Mouse (Mus musculus): Measurements from ENCODE around the gene Crybg2. TPM values are rescaled to one million over a fixed set of nuclear protein-coding genes. Genes with fewer than 3 reads are reported as not detected.
A peak's percentile ranks its signal among the peaks of the same experiment; 100 is the strongest.

The Crybg2 gene
- polyA plus RNA-seq, 1 experiment = 19.2 TPM

DNA sequence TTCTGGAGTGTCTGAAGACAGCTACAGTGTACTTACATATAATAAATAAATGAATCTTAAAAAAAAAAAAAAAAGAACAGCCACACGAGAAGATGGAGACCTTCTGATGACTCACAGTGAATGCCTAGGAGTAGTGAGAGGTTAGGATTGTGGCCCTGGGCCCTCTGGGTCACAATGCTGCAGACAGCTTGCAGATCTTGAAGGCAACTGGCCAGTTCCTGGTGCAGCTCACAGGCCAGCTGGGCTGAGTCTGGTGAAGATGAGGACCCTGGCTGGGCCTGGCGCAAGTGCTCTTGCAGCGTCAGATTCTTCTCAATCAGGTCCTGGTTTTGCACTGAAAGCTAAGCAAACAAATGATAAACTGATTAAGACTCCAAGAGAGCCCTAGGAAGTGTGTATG lies 71.5 kb downstream of the Crybg2 start:
- no peak overlapping the region for H3K27ac ChIP-seq (ENCODE audit: insufficient read depth, low read length)
- no peaks in the 10 kb centered on the region for H3K4me1 ChIP-seq (ENCODE audit: control insufficient read depth, insufficient read depth, low read length)
- peaks cover 18% of the 10 kb centered on the region for H3K36me3 ChIP-seq (ENCODE audit: control insufficient read depth, insufficient read depth, low read length, poor library complexity, severe bottlenecking)
- H3K4me3 ChIP-seq (ENCODE audit: low read depth, low read length) = no peak overlapping the region
- H3K27me3 ChIP-seq (ENCODE audit: control insufficient read depth, insufficient read depth, low read length, poor library complexity, severe bottlenecking) = no peaks in the 10 kb centered on the region
- H3K9me3 ChIP-seq (replicated peaks; ENCODE audit: control insufficient read depth, insufficient read depth, low read length, poor library complexity, severe bottlenecking) = no peaks in the 10 kb centered on the region
- TF ChIP-seq CTCF (IDR thresholded peaks at IDR 0.05; ENCODE audit: low read depth, low read length) (no peak), EP300 (IDR thresholded peaks at IDR 0.05; ENCODE audit: insufficient read depth, low read depth, low read length) (no peak), POLR2A (IDR thresholded peaks at IDR 0.05; ENCODE audit: insufficient read depth, low read length) (no peak)
- no peak overlapping the region for H3K9ac ChIP-seq (ENCODE audit: low read depth, poor library complexity, severe bottlenecking)

DNA sequence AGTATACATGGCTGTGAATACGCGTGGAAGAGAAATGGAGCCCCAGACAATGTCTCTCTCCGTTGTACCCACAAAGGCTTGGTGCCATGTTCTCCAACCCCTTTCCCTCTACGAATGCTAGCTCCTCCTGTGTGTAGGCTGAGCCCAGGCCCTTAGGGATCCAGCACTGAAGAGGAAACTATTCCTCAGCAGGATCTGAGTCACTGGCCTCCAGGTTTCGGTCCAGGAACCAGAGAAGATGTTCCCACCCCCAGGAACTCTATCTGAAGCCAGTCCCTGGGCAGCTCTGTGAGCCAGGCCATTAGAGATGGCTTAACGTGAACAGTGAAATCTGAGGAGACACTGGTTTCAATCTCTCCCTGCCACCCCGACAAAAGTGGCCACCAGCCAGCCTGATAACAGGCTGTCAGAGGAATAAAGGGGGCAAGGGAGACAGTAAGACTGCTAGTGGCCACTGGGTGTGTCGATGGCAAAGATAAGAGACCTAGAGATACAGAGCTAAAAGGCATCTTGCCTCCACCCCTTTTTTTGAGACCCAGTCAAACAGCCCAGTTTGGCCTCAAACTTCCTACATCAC lies 72.0 kb downstream of the Crybg2 start:
- Histone ChIP-seq H3K27me3 (ENCODE audit: control insufficient read depth, insufficient read depth, low read length, poor library complexity, severe bottlenecking) (no peaks in the 10 kb centered on the region), H3K4me1 (ENCODE audit: control insufficient read depth, insufficient read depth, low read length) (no peaks in the 10 kb centered on the region), H3K9ac (ENCODE audit: low read depth, poor library complexity, severe bottlenecking) (no peak overlapping the region), H3K4me3 (ENCODE audit: low read depth, low read length) (no peak overlapping the region), H3K36me3 (ENCODE audit: control insufficient read depth, insufficient read depth, low read length, poor library complexity, severe bottlenecking) (peaks cover 18% of the 10 kb centered on the region), H3K27ac (ENCODE audit: insufficient read depth, low read length) (no peak overlapping the region), H3K9me3 (replicated peaks; ENCODE audit: control insufficient read depth, insufficient read depth, low read length, poor library complexity, severe bottlenecking) (no peaks in the 10 kb centered on the region)
- TF ChIP-seq CTCF (IDR thresholded peaks at IDR 0.05; ENCODE audit: low read depth, low read length) = no peak
- no peak for TF ChIP-seq POLR2A (IDR thresholded peaks at IDR 0.05; ENCODE audit: insufficient read depth, low read length)
- TF ChIP-seq EP300 (IDR thresholded peaks at IDR 0.05; ENCODE audit: insufficient read depth, low read depth, low read length) = no peak

DNA sequence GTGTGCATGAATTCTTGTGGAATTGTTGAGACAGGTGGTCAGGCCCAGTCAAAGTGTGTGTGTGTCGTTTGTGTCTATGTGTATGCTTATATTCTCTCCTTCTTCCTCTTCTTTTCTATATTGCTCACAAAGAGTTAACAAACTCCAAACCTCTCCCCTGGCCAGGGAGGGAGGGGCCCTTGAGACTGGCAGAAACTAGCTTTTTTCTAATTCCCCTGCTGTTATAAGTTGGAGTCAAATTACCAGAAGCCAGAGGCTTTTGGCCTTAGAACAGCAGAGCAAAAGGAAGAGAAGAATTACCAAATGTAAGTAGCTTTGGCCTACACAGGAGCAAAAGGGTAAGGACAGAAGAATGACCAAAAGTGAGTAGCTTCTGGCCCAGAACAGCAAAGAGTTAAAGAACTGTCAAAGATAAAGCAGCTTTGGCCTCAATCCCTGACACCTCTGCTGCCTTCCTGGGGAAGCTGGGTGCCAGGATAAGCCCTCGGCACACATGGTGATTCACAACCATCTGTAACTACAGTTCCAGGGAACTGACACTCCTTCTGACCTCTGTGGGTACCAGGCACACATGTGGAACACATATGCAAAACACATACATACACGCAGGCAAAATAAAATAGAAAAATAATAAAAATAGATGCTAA lies 75.8 kb downstream of the Crybg2 start:
- no peak for TF ChIP-seq EP300 (IDR thresholded peaks at IDR 0.05; ENCODE audit: insufficient read depth, low read depth, low read length)
- no peak for TF ChIP-seq POLR2A (IDR thresholded peaks at IDR 0.05; ENCODE audit: insufficient read depth, low read length)
- no peak for TF ChIP-seq CTCF (IDR thresholded peaks at IDR 0.05; ENCODE audit: low read depth, low read length)
- H3K9ac ChIP-seq (ENCODE audit: low read depth, poor library complexity, severe bottlenecking) = no peak overlapping the region
- H3K4me1 ChIP-seq (ENCODE audit: control insufficient read depth, insufficient read depth, low read length) = no peaks in the 10 kb centered on the region
- no peaks in the 10 kb centered on the region for H3K27me3 ChIP-seq (ENCODE audit: control insufficient read depth, insufficient read depth, low read length, poor library complexity, severe bottlenecking)
- no peak overlapping the region for H3K27ac ChIP-seq (ENCODE audit: insufficient read depth, low read length)
- H3K9me3 ChIP-seq (replicated peaks; ENCODE audit: control insufficient read depth, insufficient read depth, low read length, poor library complexity, severe bottlenecking) = no peaks in the 10 kb centered on the region
- H3K36me3 ChIP-seq (ENCODE audit: control insufficient read depth, insufficient read depth, low read length, poor library complexity, severe bottlenecking) = peaks cover 12% of the 10 kb centered on the region
- H3K4me3 ChIP-seq (ENCODE audit: low read depth, low read length) = no peak overlapping the region

DNA sequence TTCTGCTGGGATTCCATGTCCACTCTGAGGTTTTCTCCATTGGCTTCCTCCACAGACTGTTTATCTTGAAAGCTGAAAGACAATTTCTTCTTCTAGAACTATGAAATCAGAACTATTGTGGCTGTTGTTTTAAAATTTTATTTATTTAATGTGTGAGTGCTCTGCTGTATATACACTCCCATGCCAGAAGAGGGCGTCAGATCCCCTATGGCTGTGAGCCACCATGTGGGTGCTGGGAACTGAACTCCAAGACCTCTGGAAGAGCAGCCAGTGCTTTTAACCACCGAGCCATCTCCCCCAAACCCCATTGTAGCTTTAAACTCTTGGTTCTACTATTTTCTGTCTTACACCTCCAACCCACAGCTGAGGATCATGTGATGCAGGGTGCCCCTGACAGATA lies 78.2 kb downstream of the Crybg2 start:
- Histone ChIP-seq H3K36me3 (ENCODE audit: control insufficient read depth, insufficient read depth, low read length, poor library complexity, severe bottlenecking) (peaks cover 7% of the 10 kb centered on the region), H3K27ac (ENCODE audit: insufficient read depth, low read length) (no peak overlapping the region), H3K4me3 (ENCODE audit: low read depth, low read length) (no peak overlapping the region), H3K9ac (ENCODE audit: low read depth, poor library complexity, severe bottlenecking) (no peak overlapping the region), H3K9me3 (replicated peaks; ENCODE audit: control insufficient read depth, insufficient read depth, low read length, poor library complexity, severe bottlenecking) (no peaks in the 10 kb centered on the region), H3K27me3 (ENCODE audit: control insufficient read depth, insufficient read depth, low read length, poor library complexity, severe bottlenecking) (no peaks in the 10 kb centered on the region), H3K4me1 (ENCODE audit: control insufficient read depth, insufficient read depth, low read length) (no peaks in the 10 kb centered on the region)
- TF ChIP-seq POLR2A (IDR thresholded peaks at IDR 0.05; ENCODE audit: insufficient read depth, low read length) (no peak), CTCF (IDR thresholded peaks at IDR 0.05; ENCODE audit: low read depth, low read length) (peak; percentile 44)

Other genes starting within 250 kb of the Crybg2 start
- 73.2 and 86.4 TPM in 2 replicates for gene Rps6ka1, start 173.0 kb upstream of the Crybg2 start, polyA plus RNA-seq (2011; ENCODE audit: insufficient read depth, insufficient read length, low read depth, missing spikeins)
- gene Hmgn2, start 92.2 kb upstream of the Crybg2 start, polyA plus RNA-seq (2011; ENCODE audit: insufficient read depth, insufficient read length, low read depth, missing spikeins) = 253 and 257 TPM in 2 replicates
- gene Dhdds, start 59.9 kb upstream of the Crybg2 start, polyA plus RNA-seq (2011; ENCODE audit: insufficient read depth, insufficient read length, low read depth, missing spikeins) = 18.5 and 23.5 TPM in 2 replicates
- gene Lin28a, start 42.0 kb upstream of the Crybg2 start, polyA plus RNA-seq (2011; ENCODE audit: insufficient read depth, insufficient read length, low read depth, missing spikeins) = 201 and 217 TPM in 2 replicates
- not detected in 2 replicates for gene Zfp683, start 7.0 kb upstream of the Crybg2 start, polyA plus RNA-seq (2011; ENCODE audit: insufficient read depth, insufficient read length, low read depth, missing spikeins)
- not detected in 2 replicates for gene Cd52, start 34.3 kb downstream of the Crybg2 start, polyA plus RNA-seq (2011; ENCODE audit: insufficient read depth, insufficient read length, low read depth, missing spikeins)
- gene Ubxn11, start 41.8 kb downstream of the Crybg2 start, polyA plus RNA-seq (2011; ENCODE audit: insufficient read depth, insufficient read length, low read depth, missing spikeins) = 10.4 and 11.6 TPM in 2 replicates
- gene Sh3bgrl3, start 68.0 kb downstream of the Crybg2 start, polyA plus RNA-seq (2011; ENCODE audit: insufficient read depth, insufficient read length, low read depth, missing spikeins) = 105 and 106 TPM in 2 replicates
- 66.3 and 69.0 TPM in 2 replicates for gene Cep85, start 126.3 kb downstream of the Crybg2 start, polyA plus RNA-seq (2011; ENCODE audit: insufficient read depth, insufficient read length, low read depth, missing spikeins)
- gene Gm7534, start 142.2 kb downstream of the Crybg2 start, polyA plus RNA-seq (2011; ENCODE audit: insufficient read depth, insufficient read length, low read depth, missing spikeins) = not detected in 2 replicates
- not detected in 2 replicates for gene Catsper4, start 166.6 kb downstream of the Crybg2 start, polyA plus RNA-seq (2011; ENCODE audit: insufficient read depth, insufficient read length, low read depth, missing spikeins)
- 10.4 and 10.8 TPM in 2 replicates for gene Cnksr1, start 177.6 kb downstream of the Crybg2 start, polyA plus RNA-seq (2011; ENCODE audit: insufficient read depth, insufficient read length, low read depth, missing spikeins)
- gene E130218I03Rik, start 182.8 kb downstream of the Crybg2 start, polyA plus RNA-seq (2011; ENCODE audit: insufficient read depth, insufficient read length, low read depth, missing spikeins) = not detected in 2 replicates
- 16.8 and 17.2 TPM in 2 replicates for gene Zfp593, start 184.8 kb downstream of the Crybg2 start, polyA plus RNA-seq (2011; ENCODE audit: insufficient read depth, insufficient read length, low read depth, missing spikeins)
- not detected in 2 replicates for gene Gm30191, start 186.1 kb downstream of the Crybg2 start, polyA plus RNA-seq (2011; ENCODE audit: insufficient read depth, insufficient read length, low read depth, missing spikeins)
- gene Grrp1, start 193.3 kb downstream of the Crybg2 start, polyA plus RNA-seq (2011; ENCODE audit: insufficient read depth, insufficient read length, low read depth, missing spikeins) = 0.55 TPM in 1 of 2 replicates, not detected in the other
- gene Pdik1l, start 227.1 kb downstream of the Crybg2 start, polyA plus RNA-seq (2011; ENCODE audit: insufficient read depth, insufficient read length, low read depth, missing spikeins) = 12.0 and 14.1 TPM in 2 replicates

Data from ES-Bruce4 (cell line).